Mouse (Mus musculus) adrenal gland, adult 18-20 months (tissue): Measurements from ENCODE around the gene Gm20662. TPM values are rescaled to one million over a fixed set of nuclear protein-coding genes. Genes with fewer than 3 reads are reported as not detected.
"Not testable (repeated sequence)": the region's sequence is repeated elsewhere in the genome, so short reads cannot be mapped to it uniquely, and the experiment has no call there.

Experiments used
- DNase-seq, 2 experiments: peaks; one replicate each; pipeline ENCODE4 v3.0.0; 2021 to 2022; ENCODE audit warnings: low spot score in 2 of 2
- total RNA-seq, 2 experiments: library from RNA; stranded (reverse); gene quantifications; 1 replicate in 1 of 2; 2 replicates in 1 of 2; pipeline ENCODE4 v1.2.3; 2021

The Gm20662 gene
- total RNA-seq, 2 experiments from 2014 or later, result 2.4 TPM; not detected in 1

DNA sequence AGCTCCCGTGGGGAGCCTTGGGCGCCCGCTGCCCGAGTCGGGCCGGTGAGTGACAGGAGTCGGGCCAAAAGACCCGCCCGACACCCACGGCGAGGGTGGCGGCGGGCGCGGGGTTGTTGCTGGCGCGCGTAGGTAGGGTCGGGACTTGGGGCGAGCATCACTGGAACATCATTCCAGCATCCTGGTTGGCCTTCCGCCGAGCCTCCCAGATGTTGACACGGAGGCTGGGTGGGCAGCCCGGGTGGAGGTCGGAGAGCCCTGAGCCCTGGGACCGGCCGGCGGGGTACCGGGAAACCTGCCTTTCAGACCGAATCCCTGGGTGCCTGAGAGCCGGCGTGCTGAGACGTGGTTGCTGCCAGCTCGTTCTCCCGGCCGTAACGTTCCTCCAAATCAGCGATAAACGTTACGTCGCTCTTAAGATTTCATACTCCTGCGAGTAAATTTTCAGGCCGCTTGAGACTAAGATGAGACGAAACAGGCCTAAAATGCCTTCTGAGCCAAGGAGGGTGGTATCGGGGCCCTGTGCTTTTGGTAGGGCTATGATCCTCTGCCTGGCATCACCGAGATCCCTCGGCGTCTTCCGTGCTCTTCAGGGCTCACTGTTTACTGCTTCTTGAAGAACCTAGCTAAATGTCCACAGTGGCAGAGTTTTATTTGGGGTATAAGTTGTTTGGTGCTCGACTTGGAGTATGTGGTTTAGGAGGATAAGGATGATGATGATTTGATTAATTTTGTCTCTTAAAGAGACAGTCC is 6.8 kb downstream of the Gm20662 start:
- DNase-seq, result no peak

DNA sequence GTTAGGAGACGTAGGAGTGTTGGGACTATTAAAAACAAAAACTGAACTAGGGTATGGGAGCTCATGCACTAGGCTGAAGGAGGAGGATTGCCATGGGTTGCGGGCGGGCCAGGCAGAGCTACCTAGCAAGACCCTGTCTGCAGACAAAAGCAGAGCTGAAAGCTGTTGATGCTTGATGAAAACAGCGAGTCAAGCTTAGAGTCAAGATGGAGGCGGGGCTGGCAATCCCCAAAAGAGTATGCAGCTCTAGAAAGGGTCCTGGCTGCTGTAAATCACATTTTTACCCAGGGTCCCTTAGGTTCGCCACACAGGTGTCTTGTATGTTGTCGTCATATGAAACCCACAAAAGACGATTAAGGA is 7.4 kb downstream of the Gm20662 start:
- DNase-seq, result no peak

DNA sequence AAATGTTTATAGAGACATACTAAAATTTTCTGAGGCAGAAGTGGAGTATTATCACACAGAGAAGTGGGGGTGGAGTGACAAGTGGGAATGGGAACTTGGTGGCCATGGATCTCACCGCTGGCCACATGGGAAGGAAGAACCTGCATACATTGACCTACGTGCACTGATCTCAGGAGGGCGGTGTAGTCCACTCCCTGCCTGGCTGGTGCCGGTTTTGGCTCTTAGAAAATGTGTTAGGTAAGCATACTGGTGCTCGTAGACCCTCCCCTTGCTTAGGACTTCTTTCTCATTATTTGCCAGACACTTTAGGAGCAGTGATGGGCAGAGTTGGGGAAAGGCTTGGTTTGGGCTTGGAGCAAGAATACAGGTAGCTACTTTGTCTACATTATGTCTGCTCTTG is 11.9 kb downstream of the Gm20662 start:
- DNase-seq, result no peak

DNA sequence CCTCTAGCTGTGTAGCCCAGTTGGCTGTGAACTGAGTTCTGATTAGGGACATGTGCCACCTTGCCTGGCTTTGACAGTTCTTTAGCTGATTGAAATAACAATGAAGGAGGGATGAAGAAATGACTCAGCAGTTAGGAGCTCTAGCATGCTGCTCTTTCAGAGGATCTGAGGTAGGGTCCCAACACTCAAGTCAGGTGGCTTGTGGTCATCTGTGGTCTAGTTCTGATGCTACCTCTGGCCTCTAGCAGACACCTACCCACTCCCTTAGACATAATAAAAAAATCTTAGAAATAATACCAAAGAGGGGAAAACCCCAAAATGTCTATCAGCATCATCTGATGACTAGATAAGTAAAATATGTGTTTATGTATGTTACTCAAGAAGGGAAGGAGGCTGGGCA is 14.2 kb downstream of the Gm20662 start:
- DNase-seq, result no peak

DNA sequence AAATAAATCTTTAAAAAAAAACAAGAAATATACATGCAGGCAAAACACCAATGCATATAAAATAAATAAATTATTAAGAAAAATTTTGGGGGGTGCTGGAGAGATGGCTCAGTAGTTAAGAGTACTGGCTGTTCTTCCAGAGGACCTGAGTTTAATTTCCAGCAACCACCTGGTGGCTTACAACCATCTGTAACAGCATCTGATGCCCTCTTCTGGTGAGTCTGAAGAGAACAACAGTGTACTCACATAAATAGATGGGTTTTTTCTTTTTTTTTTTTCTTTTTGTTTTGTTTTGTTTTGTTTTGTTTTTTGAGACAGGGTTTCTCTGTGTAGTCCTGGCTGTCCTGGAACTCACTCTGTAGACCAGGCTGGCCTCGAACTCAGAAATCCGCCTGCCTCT is 17.4 kb downstream of the Gm20662 start:
- DNase-seq, result not testable (repeated sequence)

DNA sequence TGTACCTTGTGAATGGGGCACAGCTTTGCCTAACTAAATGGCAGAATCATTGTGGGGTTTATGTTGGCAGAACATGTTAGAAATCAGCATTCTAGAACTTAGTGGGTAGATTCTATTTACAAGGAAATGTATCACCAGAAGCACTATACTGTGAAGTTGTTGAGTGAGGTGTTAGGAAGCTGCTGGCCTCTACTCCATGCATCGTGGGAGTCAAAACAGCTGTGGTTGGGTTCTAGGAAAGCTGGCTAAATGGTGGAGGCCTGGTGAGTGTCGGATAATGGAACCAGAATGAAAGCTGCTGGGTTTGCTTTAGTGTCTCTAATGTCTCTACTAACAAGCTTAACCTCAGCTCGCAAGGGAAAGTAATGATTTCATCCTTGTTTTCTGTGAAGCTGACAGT is 21.0 kb downstream of the Gm20662 start:
- no peak for DNase-seq

DNA sequence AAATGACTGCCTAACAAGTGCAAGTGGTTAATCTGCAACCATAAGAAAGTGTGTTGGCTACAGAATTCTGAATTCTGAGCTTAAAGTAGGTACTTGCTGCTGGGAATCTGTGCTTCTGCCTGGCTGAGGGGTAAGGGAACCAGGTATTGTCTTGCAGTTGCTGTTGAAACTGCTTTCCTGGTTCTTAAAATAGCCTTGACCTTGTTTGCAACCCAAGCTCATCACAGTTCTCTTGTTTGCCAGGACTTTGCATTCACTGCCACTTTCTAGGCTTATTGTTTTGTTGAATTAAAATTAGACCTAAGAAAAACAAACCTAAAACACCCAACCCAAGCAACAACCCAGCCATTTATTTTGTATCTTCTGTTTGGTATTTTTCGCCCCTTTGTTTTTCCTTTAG is 24.6 kb downstream of the Gm20662 start:
- no peak for DNase-seq

DNA sequence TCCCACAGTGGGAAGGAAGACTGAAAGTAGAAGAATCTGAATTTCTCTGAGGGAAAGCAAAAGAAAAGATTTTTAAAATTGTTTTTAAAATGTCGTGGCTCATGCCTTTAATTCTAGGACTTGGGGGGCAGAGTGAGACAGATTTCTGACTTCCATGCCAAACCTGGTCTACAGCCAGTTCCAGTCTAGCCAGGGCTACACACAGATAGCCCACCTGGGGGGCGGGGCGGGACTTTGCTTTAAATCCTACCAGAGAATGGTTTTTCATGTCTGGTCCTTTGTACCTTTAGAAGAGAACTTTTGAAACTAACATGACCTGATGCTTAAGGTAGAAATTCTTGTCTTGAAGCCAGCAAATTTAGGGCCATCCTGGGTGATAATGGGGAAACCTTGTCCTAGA is 27.1 kb downstream of the Gm20662 start:
- DNase-seq, result no peak

DNA sequence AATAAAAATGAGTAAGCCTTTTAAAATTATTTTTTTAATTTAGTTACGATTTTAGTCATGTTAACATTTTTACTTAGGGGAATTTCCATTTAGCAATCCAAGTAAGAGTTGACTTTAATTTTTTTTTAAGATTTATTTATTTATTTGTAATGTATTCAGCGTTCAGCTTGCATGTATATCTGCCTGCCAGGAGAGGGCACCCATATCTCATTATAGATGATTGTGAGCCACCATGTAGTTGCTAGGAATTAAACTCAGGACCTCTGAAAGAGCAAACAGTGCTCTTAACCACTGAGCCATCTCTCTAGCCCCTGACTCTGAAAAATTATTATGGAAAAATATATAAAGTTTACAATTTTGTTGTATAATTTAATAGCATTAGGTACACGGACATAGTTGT is 30.4 kb downstream of the Gm20662 start:
- no peak for DNase-seq

DNA sequence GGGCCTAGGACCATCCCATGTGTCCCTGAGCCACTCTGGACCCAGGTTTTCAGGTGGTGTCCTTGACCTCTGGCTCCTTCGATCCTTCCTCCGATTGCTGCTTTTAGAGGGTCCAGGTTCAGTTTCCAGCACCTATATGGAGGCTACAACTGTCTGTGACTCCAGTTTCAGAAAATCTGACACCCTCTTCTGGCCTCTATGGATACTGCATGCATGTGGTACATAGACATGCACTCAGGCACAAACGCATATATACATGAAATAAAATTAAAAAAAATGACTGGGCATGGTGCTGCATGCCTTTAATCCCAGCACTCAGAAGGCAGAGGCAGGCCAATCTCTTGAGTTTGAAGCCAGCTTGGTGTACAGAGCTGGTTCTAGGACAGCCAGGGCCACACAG is 31.7 kb downstream of the Gm20662 start:
- DNase-seq, result no peak

DNA sequence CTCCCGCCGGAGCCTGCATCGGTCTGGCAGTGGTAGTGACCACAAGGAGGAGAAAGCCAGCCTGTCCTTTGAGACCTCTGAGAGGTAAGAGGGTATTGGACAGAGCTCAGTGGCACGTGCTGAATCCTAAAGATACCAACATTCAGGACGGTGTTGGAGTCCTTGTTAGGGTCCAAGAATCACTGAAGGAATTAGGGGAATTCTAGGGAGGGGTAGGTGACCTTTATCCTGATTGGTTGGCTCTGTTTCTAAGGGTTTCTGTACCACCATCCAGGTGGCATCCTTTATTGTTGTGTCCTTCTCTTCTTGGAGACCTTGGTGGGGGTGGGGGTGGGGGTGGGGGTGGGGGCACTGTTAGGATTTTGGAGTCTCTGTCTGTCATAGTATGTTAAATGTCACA is 36.0 kb downstream of the Gm20662 start:
- no peak for DNase-seq

DNA sequence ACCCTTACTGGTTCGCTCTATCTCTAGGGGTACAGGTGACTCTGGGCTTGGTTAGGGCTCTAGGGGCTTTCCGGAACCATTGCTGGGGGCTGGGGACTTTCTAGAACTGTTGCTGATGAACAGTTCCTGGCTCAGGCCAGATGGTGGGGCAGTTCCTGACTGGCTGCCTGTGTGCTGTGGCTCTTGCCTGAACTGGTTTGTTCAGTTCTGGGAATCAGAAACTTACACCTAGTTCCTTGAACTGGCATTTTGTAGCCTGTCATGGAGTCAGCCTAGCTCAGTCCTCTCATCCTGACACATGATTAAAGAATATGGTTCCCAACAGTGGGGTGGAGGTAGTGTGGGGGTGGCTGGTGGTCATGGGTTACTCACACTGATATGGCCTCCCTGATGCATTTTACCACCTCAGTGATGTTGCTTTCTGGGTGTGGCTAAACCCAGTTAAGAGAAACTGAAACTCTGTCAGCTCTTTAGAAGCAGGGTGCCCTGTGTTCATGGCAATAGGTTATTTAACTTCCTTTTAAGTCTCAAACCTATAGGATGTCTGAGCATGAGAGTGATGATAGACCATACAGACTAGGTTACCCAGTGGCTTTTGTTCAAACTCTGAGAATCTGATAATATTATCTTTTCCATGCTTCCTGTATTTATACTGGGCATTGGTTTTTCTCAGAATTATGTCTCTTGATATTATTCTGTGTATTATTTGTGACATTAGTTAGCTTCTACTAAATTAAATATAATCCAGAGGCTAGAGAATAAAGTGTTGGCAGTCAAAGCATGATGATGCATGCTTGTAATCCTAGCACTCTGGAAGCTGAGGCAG is 39.4 kb downstream of the Gm20662 start:
- no peak for DNase-seq

DNA sequence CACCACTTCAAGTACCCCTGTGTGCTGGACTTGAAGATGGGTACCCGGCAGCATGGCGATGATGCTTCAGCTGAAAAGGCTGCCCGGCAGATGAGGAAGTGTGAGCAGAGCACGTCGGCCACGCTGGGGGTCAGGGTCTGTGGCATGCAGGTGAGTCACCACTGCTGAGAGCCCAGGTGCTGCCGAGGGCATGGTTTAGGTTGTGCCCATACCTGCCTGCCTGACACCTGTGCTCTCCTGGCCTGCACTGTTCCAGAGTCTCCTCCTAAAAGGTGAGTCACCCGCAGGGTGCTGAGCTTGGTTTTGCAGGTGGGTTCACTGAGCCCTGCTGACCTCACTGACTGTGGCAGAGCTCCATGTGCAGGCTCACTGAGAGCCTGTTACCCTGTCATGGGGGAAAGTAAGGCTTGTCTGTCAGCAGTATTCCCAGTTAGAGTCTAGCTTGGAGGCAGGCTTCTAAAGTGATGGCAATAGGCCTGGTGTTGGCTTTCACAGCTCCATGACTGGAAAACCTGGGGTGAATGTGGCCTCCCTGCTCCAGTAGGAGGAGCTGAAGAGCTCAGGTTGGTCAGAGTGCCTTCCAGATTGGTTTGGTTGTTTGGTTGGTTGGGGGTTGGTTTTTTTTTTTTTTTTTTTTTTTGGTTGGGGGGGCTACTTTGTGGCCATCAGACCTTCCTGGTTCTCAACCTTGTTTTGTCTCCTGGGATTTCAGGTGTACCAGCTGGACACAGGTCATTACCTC is 48.8 kb downstream of the Gm20662 start:
- DNase-seq, result no peak

DNA sequence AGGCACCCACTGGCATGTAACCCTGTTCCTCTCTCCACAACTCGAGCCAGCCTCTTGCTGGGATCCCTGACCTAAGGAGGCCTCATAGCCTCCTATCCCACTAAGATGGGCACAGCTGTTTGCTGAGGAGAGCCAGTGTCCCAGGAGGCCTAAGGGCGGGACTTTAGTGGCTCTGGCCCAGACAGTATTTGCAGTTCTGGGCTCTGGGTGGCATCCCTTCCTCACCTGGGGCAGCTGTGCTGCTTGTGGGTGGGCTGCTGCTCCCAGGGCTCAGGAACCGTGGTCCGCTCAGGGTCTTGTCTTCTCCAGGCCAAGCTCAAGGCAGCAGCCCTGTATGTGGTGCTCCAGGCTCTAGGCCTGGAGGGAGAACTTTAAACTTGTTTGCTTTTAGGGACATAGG is 50.4 kb downstream of the Gm20662 start:
- DNase-seq, result no peak

DNA sequence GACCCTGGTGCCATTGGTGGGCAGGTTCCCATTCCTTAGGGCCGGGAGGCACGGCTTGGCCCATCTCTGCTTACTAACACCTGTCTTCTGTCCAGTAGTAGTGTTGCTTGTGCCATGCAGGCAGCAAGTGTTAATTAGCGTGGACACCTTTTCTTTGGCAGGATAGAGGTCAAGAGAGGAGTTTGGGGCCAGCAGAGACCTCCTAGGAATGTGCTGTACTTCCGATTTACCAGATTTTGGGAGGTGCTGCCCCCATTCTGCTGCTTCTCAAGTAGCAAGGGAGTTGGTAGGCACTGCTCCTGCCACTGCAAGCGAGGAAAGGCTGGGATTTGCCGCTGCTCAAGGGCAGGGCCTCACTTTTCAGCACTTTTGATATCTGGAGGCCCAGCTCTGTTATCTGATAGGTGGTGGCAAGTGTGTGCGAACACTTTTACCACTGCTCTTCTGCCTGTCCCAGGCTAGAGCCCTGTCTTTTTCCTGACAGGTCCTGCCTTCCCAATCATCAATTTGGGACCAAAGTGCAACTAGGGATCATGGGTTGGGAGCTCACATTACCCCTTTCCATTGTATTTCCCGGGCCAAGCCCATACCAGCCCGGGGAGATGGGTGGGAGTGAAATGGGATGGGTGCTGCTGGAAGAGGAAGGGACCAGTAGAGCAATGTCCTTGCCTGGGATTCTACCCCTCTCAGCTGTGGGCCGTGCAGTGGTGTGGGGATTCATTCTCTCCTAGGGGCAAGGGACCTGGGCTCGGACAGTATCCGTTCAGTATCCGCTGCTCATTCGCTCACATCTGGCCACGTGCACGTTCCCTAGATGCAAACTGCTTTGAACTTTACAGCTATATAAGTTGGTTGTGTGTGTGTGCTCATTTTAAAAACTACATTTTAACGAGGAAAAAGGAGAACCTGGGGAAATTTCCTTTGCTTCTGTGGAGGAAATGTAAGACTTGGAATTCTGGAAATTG is 51.7 kb downstream of the Gm20662 start:
- DNase-seq, result peak in 1 of 2 experiments; percentile 22

DNA sequence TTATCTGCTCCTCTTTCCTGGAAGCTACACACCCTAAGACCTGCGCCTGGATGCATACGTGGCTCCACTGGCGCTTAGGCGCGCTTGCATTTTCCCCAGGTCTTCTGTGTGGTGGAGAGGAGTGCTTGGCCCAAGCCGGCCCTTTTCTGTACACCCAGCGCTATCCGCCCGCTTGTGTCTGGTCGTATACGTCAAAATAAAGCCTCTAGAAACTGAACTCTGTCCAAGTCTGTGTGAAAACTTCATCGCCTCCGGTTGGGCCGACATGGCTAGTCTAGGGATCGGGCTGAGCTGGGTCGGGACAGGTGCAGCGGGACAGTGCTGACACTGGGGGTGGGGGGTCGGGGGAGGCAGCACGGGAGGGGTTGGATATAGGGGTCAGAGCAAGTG is 52.4 kb downstream of the Gm20662 start:
- DNase-seq, result no peak

DNA sequence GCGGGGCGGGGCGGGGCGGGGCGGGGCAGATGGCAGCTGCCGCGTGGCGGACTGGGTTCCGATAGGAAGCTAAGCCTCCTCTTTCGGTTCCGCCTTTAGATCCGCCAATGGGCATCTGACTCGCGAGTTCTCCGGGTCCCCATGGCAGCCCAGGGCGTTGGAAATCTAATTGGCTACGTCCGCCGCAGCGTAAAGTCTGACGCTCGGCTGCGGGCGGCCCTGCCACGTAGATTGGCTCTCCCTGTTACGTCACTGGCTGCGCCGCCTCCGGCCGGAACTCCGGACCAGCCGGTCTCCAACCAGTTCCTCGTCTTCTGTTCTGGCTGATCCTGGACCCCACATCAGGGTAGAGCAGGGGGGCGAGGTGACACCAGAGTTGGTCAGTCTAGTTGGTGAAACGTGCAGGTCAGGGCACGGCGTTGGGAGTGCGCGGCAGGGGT is 52.9 kb downstream of the Gm20662 start, which contains the start of gene Gmppb:
TSS of gene Gmppb (plus strand) at position 227 of the 440 bp plus-strand sequence.
- DNase-seq, result peak; percentile 87 to 91

DNA sequence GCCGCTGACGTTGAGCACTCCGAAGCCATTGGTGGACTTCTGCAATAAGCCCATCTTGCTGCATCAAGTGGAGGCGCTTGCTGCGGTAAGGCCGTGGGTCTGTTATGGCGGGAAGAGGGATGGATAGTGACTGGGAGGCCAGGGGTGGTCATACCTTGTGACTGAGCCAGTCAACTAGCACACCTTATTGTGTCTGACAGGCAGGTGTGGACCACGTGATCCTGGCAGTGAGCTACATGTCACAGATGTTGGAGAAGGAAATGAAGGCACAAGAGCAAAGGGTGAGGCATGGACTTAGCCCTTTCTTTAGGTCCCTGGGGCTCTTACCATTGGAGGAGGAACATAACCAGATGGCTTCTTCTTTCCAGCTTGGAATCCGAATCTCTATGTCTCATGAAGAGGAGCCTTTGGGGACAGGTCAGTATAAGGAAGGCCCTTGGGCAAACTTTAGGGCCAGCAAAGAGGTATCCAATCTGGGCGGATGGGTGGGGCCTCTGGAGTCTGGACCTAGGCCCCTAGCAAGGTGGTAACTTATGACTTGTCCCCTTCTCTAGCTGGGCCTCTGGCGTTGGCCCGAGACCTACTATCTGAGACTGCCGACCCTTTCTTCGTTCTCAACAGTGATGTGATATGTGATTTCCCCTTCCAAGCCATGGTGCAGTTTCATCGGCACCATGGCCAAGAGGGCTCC is 53.6 kb downstream of the Gm20662 start:
- peak in 1 of 2 experiments; percentile 22 for DNase-seq

DNA sequence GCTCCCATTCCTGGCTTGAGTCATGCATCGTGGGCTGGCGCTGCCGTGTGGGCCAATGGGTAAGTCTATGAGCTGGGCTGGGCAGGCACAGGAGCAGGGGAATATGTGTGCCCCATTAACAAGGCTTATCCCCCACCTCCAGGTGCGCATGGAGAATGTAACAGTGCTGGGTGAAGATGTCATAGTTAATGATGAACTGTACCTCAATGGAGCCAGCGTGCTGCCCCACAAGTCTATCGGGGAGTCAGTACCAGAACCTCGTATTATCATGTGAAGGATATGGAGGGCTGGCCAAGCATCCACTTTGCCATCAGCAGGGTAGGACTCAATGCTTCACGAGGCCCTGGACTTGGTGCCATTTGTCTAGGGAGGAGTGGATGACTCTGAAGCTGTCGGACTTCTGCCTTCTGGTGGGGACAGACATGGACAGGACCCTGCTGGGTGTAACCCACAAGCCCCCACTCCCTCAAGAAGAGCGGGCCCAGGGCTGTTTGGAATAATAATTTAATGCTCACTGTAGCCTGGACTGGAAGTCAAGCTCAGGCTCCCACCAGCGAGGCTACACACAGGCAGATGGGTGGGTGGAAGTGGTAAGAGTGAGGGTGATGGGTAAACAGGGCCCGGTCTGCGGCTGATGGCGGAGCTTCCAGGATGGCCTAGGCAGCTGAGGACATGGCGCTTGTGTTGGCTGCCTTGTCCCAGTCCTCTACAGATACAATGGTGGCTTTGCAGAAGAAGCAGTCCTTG is 55.2 kb downstream of the Gm20662 start:
- no peak for DNase-seq
